Mouse (Mus musculus) limb, embryonic 14.5 days (tissue): ENCODE measurements around the gene Wnt8b. TPM values are rescaled to one million over a fixed set of nuclear protein-coding genes. Genes with fewer than 3 reads are reported as not detected.

Experiments used
- ATAC-seq: fragments of 200-750 bp; cut with Nextera tagmentation; 2 replicates; pipeline ENCODE4 v1.8.0; 2017; ENCODE audit warnings: low read depth, moderate number of reproducible peaks, moderate TSS enrichment; ENCODE audit not compliant: low FRiP score
- DNase-seq: peaks from one replicate; pipeline ENCODE4 v3.0.0-alpha.2; 2015; ENCODE audit warnings: low spot score
- H3K27ac ChIP-seq: fragments of 300-500 bp; sonication (generic); replicated peaks from 2 replicates; pipeline ENCODE4 v1.5.1; 2014; ENCODE audit warnings: low read depth, mild to moderate bottlenecking, low read length, moderate library complexity, mixed read lengths
- H3K27me3 ChIP-seq: fragments of 300-500 bp; sonication (generic); 2 replicates; pipeline ENCODE4 v1.6.1; 2014; ENCODE audit warnings: low read length, mixed read lengths; ENCODE audit not compliant: control insufficient read depth, insufficient read depth
- H3K36me3 ChIP-seq: fragments of 300-500 bp; sonication (generic); 2 replicates; pipeline ENCODE4 v1.6.1; 2014; ENCODE audit warnings: mild to moderate bottlenecking, low read length, moderate library complexity, mixed read lengths; ENCODE audit not compliant: control insufficient read depth, insufficient read depth
- H3K4me1 ChIP-seq: fragments of 300-500 bp; sonication (generic); 2 replicates; pipeline ENCODE4 v1.6.1; 2014; ENCODE audit warnings: antibody characterized with exemption, low read length, mixed read lengths; ENCODE audit not compliant: control insufficient read depth, insufficient read depth
- H3K4me2 ChIP-seq: fragments of 300-500 bp; sonication (generic); replicated peaks from 2 replicates; pipeline ENCODE4 v1.6.1; 2014; ENCODE audit warnings: low read depth, mild to moderate bottlenecking, low read length, moderate library complexity; ENCODE audit not compliant: severe bottlenecking
- H3K4me3 ChIP-seq: fragments of 300-500 bp; sonication (generic); replicated peaks from 2 replicates; pipeline ENCODE4 v1.5.1; 2014; ENCODE audit warnings: low read length
- H3K9ac ChIP-seq: fragments of 300-500 bp; sonication (generic); 2 replicates; pipeline ENCODE4 v1.6.1; 2014; ENCODE audit warnings: mild to moderate bottlenecking, low read depth, low read length, moderate library complexity; ENCODE audit not compliant: severe bottlenecking
- H3K9me3 ChIP-seq: fragments of 300-500 bp; sonication (generic); 2 replicates; pipeline ENCODE4 v1.6.1; 2016; ENCODE audit warnings: low read length; ENCODE audit not compliant: control insufficient read depth
- POLR2A ChIP-seq: fragments of 200-500 bp; IDR thresholded peaks from 2 replicates; pipeline ENCODE4 v1.8.0; 2012; ENCODE audit warnings: inconsistent platforms, mild to moderate bottlenecking, moderate library complexity, borderline replicate concordance; ENCODE audit not compliant: insufficient read depth, insufficient read length; ENCODE audit errors: extremely low read depth
- WGBS: fragments of 180-500 bp; shearing (Covaris S2); extraction: QIAGEN DNeasy Blood & Tissue Kit; methylation state at CpG from one replicate; pipeline ENCODE4 v1.1.7; 2014; 5-methylcytosine and 5-hydroxymethylcytosine counted together
- polyA plus RNA-seq, 2 experiments: library from polyadenylated mRNA; depleted of rRNA in 1 of 2; stranded (reverse) in 1 of 2; unstranded in 1 of 2; fragments of >200 nt; fragmentation: Nextera tagmentation in 1 of 2; extraction: Ambion mirVana in 1 of 2; gene quantifications; 2 replicates each; pipeline versions ENCODE4 v1.2.1 to v1.2.3; 2012 to 2014

Gene Wnt8b
- polyA plus RNA-seq, 2 experiments: 0.04 TPM; not detected in 1

DNA sequence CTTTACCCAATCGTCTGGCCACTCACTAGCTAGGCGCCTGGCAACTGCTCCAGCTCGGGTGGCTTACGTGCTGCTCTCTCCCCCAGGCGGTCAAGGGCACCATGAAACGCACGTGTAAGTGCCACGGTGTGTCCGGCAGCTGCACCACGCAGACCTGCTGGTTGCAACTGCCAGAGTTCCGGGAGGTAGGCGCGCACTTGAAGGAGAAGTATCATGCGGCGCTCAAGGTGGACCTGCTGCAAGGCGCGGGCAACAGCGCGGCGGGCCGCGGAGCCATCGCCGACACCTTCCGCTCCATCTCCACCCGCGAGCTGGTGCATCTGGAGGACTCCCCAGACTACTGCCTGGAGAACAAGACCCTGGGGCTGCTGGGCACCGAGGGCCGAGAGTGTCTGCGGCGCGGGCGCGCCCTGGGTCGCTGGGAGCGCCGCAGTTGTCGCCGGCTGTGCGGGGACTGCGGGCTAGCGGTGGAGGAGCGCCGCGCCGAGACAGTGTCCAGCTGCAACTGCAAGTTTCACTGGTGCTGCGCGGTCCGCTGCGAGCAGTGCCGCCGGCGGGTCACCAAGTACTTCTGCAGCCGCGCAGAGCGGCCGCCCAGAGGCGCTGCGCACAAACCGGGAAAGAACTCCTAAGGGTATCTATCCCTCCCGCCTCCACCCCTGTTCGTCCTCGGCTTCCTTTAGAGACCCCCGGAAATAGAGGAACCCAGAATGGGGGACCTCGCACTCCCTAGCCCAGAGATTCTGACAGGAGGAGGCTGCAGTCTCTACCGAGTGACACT, 18.4 kb downstream of the Wnt8b start:
- 3% methylated on average over 56 of the region's 66 CpGs for WGBS
- H3K4me3 ChIP-seq: peak overlapping the region; percentile 41
- no peaks in the 10 kb centered on the region for H3K9me3 ChIP-seq
- no peaks in the 10 kb centered on the region for H3K36me3 ChIP-seq
- H3K27ac ChIP-seq: no peak overlapping the region
- H3K4me2 ChIP-seq: peak overlapping the region; percentile 87
- ATAC-seq (no peak; the same call in 1 of the 2 replicates), DNase-seq (no peak)
- peak overlapping the region; percentile 41; the same call in 1 of the 2 replicates for H3K9ac ChIP-seq
- peaks cover 5% of the 10 kb centered on the region; the same call in 1 of the 2 replicates for H3K4me1 ChIP-seq
- H3K27me3 ChIP-seq: peaks cover 80% of the 10 kb centered on the region
- no peak for TF ChIP-seq POLR2A

- Histone ChIP-seq H3K27ac (no peak overlapping the region), H3K27me3 (peaks cover 80% of the 10 kb centered on the region), H3K4me3 (no peak overlapping the region), H3K9me3 (no peaks in the 10 kb centered on the region), H3K36me3 (no peaks in the 10 kb centered on the region), H3K4me2 (no peak overlapping the region), H3K4me1 (peaks cover 5% of the 10 kb centered on the region; the same call in 1 of the 2 replicates), H3K9ac (no peak overlapping the region)
- no peak for TF ChIP-seq POLR2A
- WGBS: 16% methylated on average over 5 of the region's 5 CpGs
- DNase-seq (no peak), ATAC-seq (no peak)
Observed at GRCm38 (mm10) chr19:44512601-44513000, 19.3 kb downstream of the Wnt8b start.

- Histone ChIP-seq H3K4me3 (no peak overlapping the region), H3K27me3 (peaks cover 74% of the 10 kb centered on the region), H3K27ac (no peak overlapping the region), H3K9me3 (no peaks in the 10 kb centered on the region), H3K4me2 (no peak overlapping the region), H3K9ac (no peak overlapping the region), H3K36me3 (no peaks in the 10 kb centered on the region), H3K4me1 (peaks cover 5% of the 10 kb centered on the region; the same call in 1 of the 2 replicates)
- TF ChIP-seq POLR2A: no peak
- no peak for DNase-seq
- 15% methylated on average over 11 of the region's 11 CpGs for WGBS
- no peak for ATAC-seq
Observed at GRCm38 (mm10) chr19:44513054-44513833, 20.0 kb downstream of the Wnt8b start.

GRCm38 (mm10) chr19:44513921-44514482, 20.7 kb downstream of the Wnt8b start:
- DNase-seq (no peak), ATAC-seq (no peak)
- Histone ChIP-seq H3K27me3 (peaks cover 67% of the 10 kb centered on the region), H3K4me2 (no peak overlapping the region), H3K27ac (no peak overlapping the region), H3K4me3 (no peak overlapping the region), H3K36me3 (no peaks in the 10 kb centered on the region), H3K9me3 (no peaks in the 10 kb centered on the region), H3K4me1 (peaks cover 5% of the 10 kb centered on the region; the same call in 1 of the 2 replicates), H3K9ac (no peak overlapping the region)
- 28% methylated on average over 7 of the region's 7 CpGs for WGBS
- no peak for TF ChIP-seq POLR2A
